Mouse (Mus musculus) intestine, postnatal 0 days (tissue): ENCODE measurements around the gene Hnrnpf. TPM values are rescaled to one million over a fixed set of nuclear protein-coding genes. Genes with fewer than 3 reads are reported as not detected.

Experiments used
- ATAC-seq: fragments of 200-750 bp; cut with Nextera tagmentation; 2 replicates; pipeline ENCODE4 v1.8.0; 2017; ENCODE audit warnings: mild to moderate bottlenecking, moderate TSS enrichment, moderate library complexity
- H3K27ac ChIP-seq: fragments of 300-500 bp; sonication (generic); 2 replicates; pipeline ENCODE4 v1.5.1; 2014; ENCODE audit warnings: mild to moderate bottlenecking, low read depth, low read length, moderate library complexity
- H3K27me3 ChIP-seq: fragments of 300-500 bp; sonication (generic); replicated peaks from 2 replicates; pipeline ENCODE4 v1.6.1; 2014; ENCODE audit warnings: low read length, mixed read lengths; ENCODE audit not compliant: control insufficient read depth, insufficient read depth
- H3K36me3 ChIP-seq: fragments of 300-500 bp; sonication (generic); 2 replicates; pipeline ENCODE4 v1.6.1; 2014; ENCODE audit warnings: mild to moderate bottlenecking, moderate library complexity; ENCODE audit not compliant: control insufficient read depth, insufficient read depth
- H3K4me1 ChIP-seq: fragments of 300-500 bp; sonication (generic); replicated peaks from 2 replicates; pipeline ENCODE4 v1.6.1; 2014; ENCODE audit warnings: antibody characterized with exemption, low read length, mixed read lengths; ENCODE audit not compliant: control insufficient read depth, insufficient read depth
- H3K4me2 ChIP-seq: fragments of 300-500 bp; sonication (generic); replicated peaks from 2 replicates; pipeline ENCODE4 v1.6.1; 2014; ENCODE audit warnings: low read depth, mild to moderate bottlenecking, moderate library complexity
- H3K4me3 ChIP-seq: fragments of 300-500 bp; sonication (generic); 2 replicates; pipeline ENCODE4 v1.5.1; 2014; ENCODE audit warnings: low read depth, low read length
- H3K9ac ChIP-seq: fragments of 300-500 bp; sonication (generic); 2 replicates; pipeline ENCODE4 v1.6.1; 2014; ENCODE audit warnings: mild to moderate bottlenecking, low read depth, low read length
- H3K9me3 ChIP-seq: fragments of 300-500 bp; sonication (generic); 2 replicates; pipeline ENCODE4 v1.6.1; 2016; ENCODE audit warnings: mixed run types; ENCODE audit not compliant: control insufficient read depth
- CTCF ChIP-seq: sonication (generic); IDR thresholded peaks from 2 replicates; pipeline ENCODE4 v1.5.1; 2016; ENCODE audit warnings: low read depth, mild to moderate bottlenecking, control low read depth, antibody characterized with exemption, moderate library complexity
- WGBS: fragments of 180-500 bp; shearing (Covaris S2); extraction: QIAGEN DNeasy Blood & Tissue Kit; methylation state at CpG from one replicate; pipeline ENCODE4 v1.1.7; 2014; 5-methylcytosine and 5-hydroxymethylcytosine counted together
- polyA plus RNA-seq: library from polyadenylated mRNA; unstranded; fragments of >200 nt; fragmentation: Nextera tagmentation; extraction: Ambion mirVana; gene quantifications from 2 replicates; pipeline ENCODE4 v1.2.1, GENCODE M21; 2015

Gene Hnrnpf
- polyA plus RNA-seq, 1 experiment from 2014 or later = 340 TPM

DNA sequence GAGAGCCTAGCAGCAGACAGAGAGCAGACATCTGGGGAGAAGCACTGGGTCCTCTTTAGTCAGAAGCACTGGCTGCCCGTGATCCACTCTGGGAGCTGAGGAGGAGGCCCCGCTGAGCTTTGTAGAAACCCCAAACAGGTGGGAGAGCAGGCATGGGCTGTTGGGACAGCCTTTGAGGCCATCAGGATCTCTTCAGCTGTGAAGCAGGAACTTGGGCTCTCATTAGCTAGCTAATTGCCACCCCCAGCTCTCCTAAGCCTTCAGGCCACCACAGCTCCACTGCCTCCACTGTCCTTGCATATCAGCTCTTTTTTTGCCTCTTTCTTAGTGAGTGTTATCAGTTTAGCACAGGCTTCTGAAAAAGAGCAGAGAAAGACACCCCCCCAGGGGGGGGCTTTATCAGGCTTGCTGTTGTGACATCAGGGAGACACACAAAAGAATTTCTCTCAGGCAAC is 11.5 kb upstream of the Hnrnpf start:
- Histone ChIP-seq H3K4me2 (no peak overlapping the region), H3K36me3 (no peaks in the 10 kb centered on the region), H3K4me1 (no peaks in the 10 kb centered on the region), H3K27ac (no peak overlapping the region), H3K4me3 (no peak overlapping the region), H3K9ac (no peak overlapping the region), H3K9me3 (no peaks in the 10 kb centered on the region), H3K27me3 (no peaks in the 10 kb centered on the region)
- no peak for TF ChIP-seq CTCF
- no peak for ATAC-seq
- WGBS = 67% methylated on average over 2 of the region's 2 CpGs

- WGBS = 87% methylated on average over 6 of the region's 6 CpGs
- no peak for ATAC-seq
Measured at GRCm38 (mm10) chr6:117890257-117890656, 9.9 kb upstream of the Hnrnpf start.

GRCm38 (mm10) chr6:117891369-117892160 is 8.6 kb upstream of the Hnrnpf start:
- no peak overlapping the region for H3K9ac ChIP-seq
- H3K4me2 ChIP-seq = peak overlapping the region; percentile 25
- ATAC-seq = peak; percentile 73
- H3K9me3 ChIP-seq = no peaks in the 10 kb centered on the region
- 37% methylated on average over 14 of the region's 14 CpGs for WGBS
- TF ChIP-seq CTCF = no peak
- no peaks in the 10 kb centered on the region for H3K4me1 ChIP-seq
- H3K4me3 ChIP-seq = no peak overlapping the region
- no peaks in the 10 kb centered on the region for H3K27me3 ChIP-seq
- no peak overlapping the region for H3K27ac ChIP-seq
- no peaks in the 10 kb centered on the region for H3K36me3 ChIP-seq

More at GRCm38 (mm10) chr6:117890257-117890656, 9.9 kb upstream of the Hnrnpf start:
- TF ChIP-seq CTCF = no peak
- Histone ChIP-seq H3K4me1 (no peaks in the 10 kb centered on the region), H3K9ac (no peak overlapping the region), H3K4me2 (no peak overlapping the region), H3K27ac (no peak overlapping the region), H3K4me3 (no peak overlapping the region), H3K27me3 (no peaks in the 10 kb centered on the region), H3K36me3 (no peaks in the 10 kb centered on the region), H3K9me3 (no peaks in the 10 kb centered on the region)

GRCm38 (mm10) chr6:117892386-117892785 is 7.7 kb upstream of the Hnrnpf start:
- Histone ChIP-seq H3K9ac (no peak overlapping the region), H3K4me2 (no peak overlapping the region), H3K36me3 (no peaks in the 10 kb centered on the region), H3K27ac (no peak overlapping the region), H3K27me3 (no peaks in the 10 kb centered on the region), H3K4me1 (no peaks in the 10 kb centered on the region), H3K4me3 (no peak overlapping the region), H3K9me3 (no peaks in the 10 kb centered on the region)
- TF ChIP-seq CTCF = no peak
- ATAC-seq = no peak
- WGBS = 68% methylated on average over 3 of the region's 3 CpGs

DNA sequence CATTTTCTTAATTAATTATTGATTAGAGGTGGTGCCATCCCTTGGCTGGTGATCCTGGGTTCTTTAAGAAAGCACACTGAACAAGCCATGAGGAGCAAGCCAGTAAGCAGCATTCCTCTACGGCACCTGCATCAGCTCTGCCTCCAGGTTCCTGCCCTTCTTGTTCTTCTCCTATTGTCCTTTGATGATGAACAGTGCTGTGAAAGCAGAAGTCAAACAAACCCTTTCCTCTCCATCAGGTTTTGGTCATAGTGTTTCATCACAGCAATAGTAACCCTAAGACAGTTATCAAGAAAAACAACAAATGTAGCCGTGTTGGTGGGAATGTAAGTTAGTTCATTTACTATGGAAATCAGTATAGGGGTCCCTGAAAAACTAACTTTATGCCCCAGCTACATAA is 6.7 kb upstream of the Hnrnpf start:
- Histone ChIP-seq H3K4me1 (no peaks in the 10 kb centered on the region), H3K4me2 (no peak overlapping the region), H3K27me3 (no peaks in the 10 kb centered on the region), H3K27ac (no peak overlapping the region), H3K9me3 (no peaks in the 10 kb centered on the region), H3K4me3 (no peak overlapping the region), H3K9ac (no peak overlapping the region), H3K36me3 (no peaks in the 10 kb centered on the region)
- no peak for TF ChIP-seq CTCF
- ATAC-seq = no peak
- 88% methylated on average over 2 of the region's 2 CpGs for WGBS

DNA sequence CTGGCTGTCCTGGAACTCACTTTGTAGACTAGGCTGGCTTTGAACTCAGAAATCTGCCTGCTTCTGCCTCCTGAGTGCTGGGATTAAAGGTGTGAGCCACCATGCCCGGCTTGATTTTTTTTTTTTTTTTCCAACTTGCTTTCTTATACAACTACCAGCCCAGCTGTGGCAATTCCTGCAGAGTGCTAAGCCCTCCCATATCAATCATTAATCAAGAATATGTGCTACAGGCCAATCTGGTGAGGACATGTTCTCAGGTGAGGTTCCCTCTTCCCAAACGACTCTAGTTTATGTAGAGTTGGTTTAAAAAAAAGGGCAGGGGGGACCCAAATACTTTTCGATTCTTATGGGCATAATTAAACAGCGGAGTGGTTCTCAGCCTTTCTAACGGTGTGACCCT is 2.3 kb upstream of the Hnrnpf start:
- Histone ChIP-seq H3K4me3 (no peak overlapping the region), H3K27me3 (no peaks in the 10 kb centered on the region), H3K9me3 (no peaks in the 10 kb centered on the region), H3K36me3 (no peaks in the 10 kb centered on the region), H3K9ac (no peak overlapping the region), H3K4me2 (no peak overlapping the region), H3K27ac (no peak overlapping the region), H3K4me1 (no peaks in the 10 kb centered on the region)
- ATAC-seq = 0 out of 2 replicates have a peak, but pooled peaks have one; percentile 57
- TF ChIP-seq CTCF = no peak
- 50% methylated on average over 5 of the region's 5 CpGs for WGBS
